Mouse (Mus musculus): ENCODE measurements at regions not wholly inside any gene's neighbourhood (a gene's known extent, or its start where the extent isn't known, plus 50 kb on each side); places are given as distances from the start of the nearest gene placed in this dataset.
A peak's percentile ranks its signal among the peaks of the same experiment; 100 is the strongest.

DNA sequence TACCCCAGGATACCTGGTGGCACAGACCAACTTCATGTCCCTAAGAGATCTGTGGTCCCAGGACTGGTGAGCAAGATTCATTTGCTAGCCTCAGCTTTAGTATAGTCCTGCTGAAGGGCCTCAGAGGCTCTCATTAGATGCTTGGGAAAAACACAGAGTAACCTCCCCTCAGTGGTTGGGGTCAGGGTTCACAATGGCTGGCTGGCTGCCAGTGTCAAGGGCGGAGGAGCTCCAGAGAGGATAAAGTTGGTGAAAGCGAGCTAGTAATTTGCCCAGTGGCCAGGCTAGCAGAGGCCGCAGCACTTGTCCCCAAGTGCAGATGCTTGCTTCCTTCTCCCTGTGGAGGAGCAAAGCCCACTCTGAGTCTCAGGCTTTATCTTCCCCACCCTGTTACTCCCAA is 203.8 kb upstream of the Prox1 start:
- no peaks in the 10 kb centered on the region for H3K36me3 ChIP-seq (ENCODE audit: control insufficient read depth, insufficient read depth, low read length)
- ATAC-seq (ENCODE audit: low FRiP score), result peak; percentile 34; the same call in 1 of the 2 replicates
- H3K4me2 ChIP-seq, result no peak overlapping the region
- 19% methylated on average over 3 of the region's 3 CpGs for WGBS
- peaks cover 17% of the 10 kb centered on the region for H3K4me1 ChIP-seq (ENCODE audit: control insufficient read depth, insufficient read depth, low read length)
- H3K4me3 ChIP-seq (ENCODE audit: low read depth, low read length), result no peak overlapping the region
- no peaks in the 10 kb centered on the region for H3K27me3 ChIP-seq (ENCODE audit: control insufficient read depth, insufficient read depth, low read length)
- H3K9ac ChIP-seq (ENCODE audit: low read length), result no peak overlapping the region
- H3K27ac ChIP-seq (ENCODE audit: low read depth, low read length), result peak overlapping the region; percentile 18; the same call in 1 of the 2 replicates
- peak; percentile 93 for DNase-seq (ENCODE audit: low spot score, missing footprints)
- no peaks in the 10 kb centered on the region for H3K9me3 ChIP-seq (ENCODE audit: control insufficient read depth, low read length)

DNA sequence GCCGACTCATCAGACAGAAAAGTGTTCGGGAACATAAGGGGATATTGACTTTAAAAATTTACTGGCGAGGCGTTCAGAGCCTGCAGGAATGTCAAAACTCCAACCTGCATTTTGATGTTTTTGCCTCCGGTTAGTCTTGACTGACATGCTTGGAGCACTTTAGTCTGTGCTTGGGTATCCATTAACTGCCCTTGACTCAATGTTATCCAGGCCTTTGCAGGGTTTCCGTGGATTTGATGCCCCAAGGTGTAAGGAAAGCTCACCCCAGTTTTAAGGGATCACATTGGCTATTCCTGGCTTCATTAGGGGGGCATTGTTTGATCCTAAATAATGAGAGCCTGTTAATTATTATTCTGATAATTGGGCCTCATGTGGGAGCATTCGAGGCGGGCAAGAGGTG is 196.1 kb upstream of the Prox1 start:
- Histone ChIP-seq H3K27ac (ENCODE audit: low read depth, low read length) (no peak overlapping the region), H3K36me3 (ENCODE audit: control insufficient read depth, insufficient read depth, low read length) (no peaks in the 10 kb centered on the region), H3K9ac (ENCODE audit: low read length) (no peak overlapping the region), H3K9me3 (ENCODE audit: control insufficient read depth, low read length) (no peaks in the 10 kb centered on the region), H3K4me1 (ENCODE audit: control insufficient read depth, insufficient read depth, low read length) (no peaks in the 10 kb centered on the region; the same call in 1 of the 2 replicates), H3K27me3 (ENCODE audit: control insufficient read depth, insufficient read depth, low read length) (no peaks in the 10 kb centered on the region), H3K4me3 (ENCODE audit: low read depth, low read length) (no peak overlapping the region), H3K4me2 (no peak overlapping the region)
- DNase-seq (ENCODE audit: low spot score, missing footprints) (no peak), ATAC-seq (ENCODE audit: low FRiP score) (no peak)
- WGBS, result 68% methylated on average over 8 of the region's 8 CpGs

- no peak overlapping the region for H3K27ac ChIP-seq (ENCODE audit: low read depth, low read length)
- H3K4me1 ChIP-seq (ENCODE audit: control insufficient read depth, insufficient read depth, low read length), result no peaks in the 10 kb centered on the region; the same call in 1 of the 2 replicates
- no peak for ATAC-seq (ENCODE audit: low FRiP score)
- H3K9ac ChIP-seq (ENCODE audit: low read length), result no peak overlapping the region
- no peaks in the 10 kb centered on the region for H3K36me3 ChIP-seq (ENCODE audit: control insufficient read depth, insufficient read depth, low read length)
- 90% methylated on average over 11 of the region's 11 CpGs for WGBS
- no peak for DNase-seq (ENCODE audit: low spot score, missing footprints)
- no peaks in the 10 kb centered on the region for H3K9me3 ChIP-seq (ENCODE audit: control insufficient read depth, low read length)
- no peaks in the 10 kb centered on the region for H3K27me3 ChIP-seq (ENCODE audit: control insufficient read depth, insufficient read depth, low read length)
- H3K4me2 ChIP-seq, result no peak overlapping the region
- H3K4me3 ChIP-seq (ENCODE audit: low read depth, low read length), result no peak overlapping the region
Measured at GRCm38 (mm10) chr1:190365126-190365525, 194.6 kb upstream of the Prox1 start.

GRCm38 (mm10) chr1:190360661-190361060 is 190.1 kb upstream of the Prox1 start:
- ATAC-seq (ENCODE audit: low FRiP score) (no peak), DNase-seq (ENCODE audit: low spot score, missing footprints) (no peak)
- Histone ChIP-seq H3K4me2 (no peak overlapping the region), H3K36me3 (ENCODE audit: control insufficient read depth, insufficient read depth, low read length) (no peaks in the 10 kb centered on the region), H3K9ac (ENCODE audit: low read length) (no peak overlapping the region), H3K27ac (ENCODE audit: low read depth, low read length) (no peak overlapping the region), H3K4me3 (ENCODE audit: low read depth, low read length) (no peak overlapping the region), H3K27me3 (ENCODE audit: control insufficient read depth, insufficient read depth, low read length) (no peaks in the 10 kb centered on the region), H3K9me3 (ENCODE audit: control insufficient read depth, low read length) (no peaks in the 10 kb centered on the region), H3K4me1 (ENCODE audit: control insufficient read depth, insufficient read depth, low read length) (no peaks in the 10 kb centered on the region)
- 92% methylated on average over 5 of the region's 5 CpGs for WGBS

DNA sequence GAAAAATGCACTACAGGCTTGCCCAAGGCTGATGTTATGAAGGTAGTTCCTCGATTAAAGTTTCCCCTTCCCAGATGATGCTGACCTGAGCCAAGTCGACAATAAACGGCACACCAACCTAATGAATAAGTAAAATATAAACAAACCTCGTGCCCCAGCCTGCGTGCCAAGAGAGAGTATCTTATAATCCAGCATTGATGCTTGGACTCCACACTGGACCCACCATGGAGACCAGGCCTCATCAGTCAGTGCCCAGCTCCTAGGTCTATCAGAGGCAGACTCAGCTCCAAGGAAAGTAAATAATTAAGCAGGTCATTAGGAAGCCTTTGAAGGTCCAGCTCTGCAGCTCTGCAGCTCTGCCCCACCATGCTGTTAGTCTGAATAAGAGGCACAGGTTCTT is 187.3 kb upstream of the Prox1 start:
- no peak overlapping the region for H3K4me2 ChIP-seq
- no peak overlapping the region for H3K27ac ChIP-seq (ENCODE audit: low read depth, low read length)
- ATAC-seq (ENCODE audit: low FRiP score) (no peak), DNase-seq (ENCODE audit: low spot score, missing footprints) (no peak)
- H3K27me3 ChIP-seq (ENCODE audit: control insufficient read depth, insufficient read depth, low read length), result no peaks in the 10 kb centered on the region
- no peak overlapping the region for H3K9ac ChIP-seq (ENCODE audit: low read length)
- no peak overlapping the region for H3K4me3 ChIP-seq (ENCODE audit: low read depth, low read length)
- WGBS, result 82% methylated on average over 5 of the region's 5 CpGs
- H3K4me1 ChIP-seq (ENCODE audit: control insufficient read depth, insufficient read depth, low read length), result 0 out of 2 replicates have a peak, but pooled peaks cover 4% of the 10 kb centered on the region
- no peaks in the 10 kb centered on the region for H3K9me3 ChIP-seq (ENCODE audit: control insufficient read depth, low read length)
- H3K36me3 ChIP-seq (ENCODE audit: control insufficient read depth, insufficient read depth, low read length), result no peaks in the 10 kb centered on the region

- ATAC-seq (ENCODE audit: low FRiP score), result no peak
- Histone ChIP-seq H3K4me3 (ENCODE audit: low read depth, low read length) (no peak overlapping the region), H3K9me3 (ENCODE audit: control insufficient read depth, low read length) (no peaks in the 10 kb centered on the region), H3K36me3 (ENCODE audit: control insufficient read depth, insufficient read depth, low read length) (no peaks in the 10 kb centered on the region), H3K9ac (ENCODE audit: low read length) (no peak overlapping the region), H3K4me2 (no peak overlapping the region), H3K27ac (ENCODE audit: low read depth, low read length) (no peak overlapping the region), H3K27me3 (ENCODE audit: control insufficient read depth, insufficient read depth, low read length) (no peaks in the 10 kb centered on the region), H3K4me1 (ENCODE audit: control insufficient read depth, insufficient read depth, low read length) (no peaks in the 10 kb centered on the region; the same call in 1 of the 2 replicates)
- 79% methylated on average over 5 of the region's 5 CpGs for WGBS
- DNase-seq (ENCODE audit: low spot score, missing footprints), result no peak
Measured at GRCm38 (mm10) chr1:190347610-190348009, 177.1 kb upstream of the Prox1 start.

GRCm38 (mm10) chr1:190340715-190341114 is 170.2 kb upstream of the Prox1 start:
- Histone ChIP-seq H3K36me3 (ENCODE audit: control insufficient read depth, insufficient read depth, low read length) (no peaks in the 10 kb centered on the region), H3K27me3 (ENCODE audit: control insufficient read depth, insufficient read depth, low read length) (no peaks in the 10 kb centered on the region)
- WGBS, result 88% methylated on average over 8 of the region's 8 CpGs

DNA sequence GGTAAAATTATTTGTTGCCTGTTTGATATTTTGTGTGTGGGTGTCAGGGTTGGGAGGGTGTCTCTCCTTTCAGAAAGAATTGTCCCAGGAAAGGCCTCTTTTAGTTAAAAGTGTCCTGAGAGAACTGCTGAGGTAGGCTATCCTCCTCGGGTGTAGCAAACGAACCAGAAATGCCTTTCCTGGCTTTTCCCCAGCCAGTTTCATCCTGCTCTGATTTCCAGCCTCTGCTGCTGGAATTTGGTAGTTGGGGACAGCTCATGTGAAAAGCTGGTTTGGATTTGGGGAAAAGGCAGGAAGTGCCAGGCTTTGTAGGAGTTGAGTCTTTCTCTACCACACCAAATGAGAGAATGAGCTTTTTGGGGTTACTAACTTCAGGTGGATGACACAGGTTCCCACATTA is 164.0 kb upstream of the Prox1 start:
- Histone ChIP-seq H3K4me1 (ENCODE audit: control insufficient read depth, insufficient read depth, low read length) (no peaks in the 10 kb centered on the region; the same call in 1 of the 2 replicates), H3K9ac (ENCODE audit: low read length) (no peak overlapping the region), H3K36me3 (ENCODE audit: control insufficient read depth, insufficient read depth, low read length) (no peaks in the 10 kb centered on the region), H3K9me3 (ENCODE audit: control insufficient read depth, low read length) (no peaks in the 10 kb centered on the region), H3K4me2 (no peak overlapping the region), H3K4me3 (ENCODE audit: low read depth, low read length) (no peak overlapping the region), H3K27me3 (ENCODE audit: control insufficient read depth, insufficient read depth, low read length) (no peaks in the 10 kb centered on the region), H3K27ac (ENCODE audit: low read depth, low read length) (no peak overlapping the region)
- DNase-seq (ENCODE audit: low spot score, missing footprints) (no peak), ATAC-seq (ENCODE audit: low FRiP score) (no peak)
- 79% methylated on average over 2 of the region's 2 CpGs for WGBS

More at GRCm38 (mm10) chr1:190340715-190341114, 170.2 kb upstream of the Prox1 start:
- H3K9ac ChIP-seq (ENCODE audit: low read length), result no peak overlapping the region
- DNase-seq (ENCODE audit: low spot score, missing footprints), result no peak
- H3K4me1 ChIP-seq (ENCODE audit: control insufficient read depth, insufficient read depth, low read length), result no peaks in the 10 kb centered on the region; the same call in 1 of the 2 replicates
- no peak overlapping the region for H3K4me3 ChIP-seq (ENCODE audit: low read depth, low read length)
- ATAC-seq (ENCODE audit: low FRiP score), result no peak
- H3K9me3 ChIP-seq (ENCODE audit: control insufficient read depth, low read length), result no peaks in the 10 kb centered on the region
- H3K27ac ChIP-seq (ENCODE audit: low read depth, low read length), result no peak overlapping the region
- no peak overlapping the region for H3K4me2 ChIP-seq

DNA sequence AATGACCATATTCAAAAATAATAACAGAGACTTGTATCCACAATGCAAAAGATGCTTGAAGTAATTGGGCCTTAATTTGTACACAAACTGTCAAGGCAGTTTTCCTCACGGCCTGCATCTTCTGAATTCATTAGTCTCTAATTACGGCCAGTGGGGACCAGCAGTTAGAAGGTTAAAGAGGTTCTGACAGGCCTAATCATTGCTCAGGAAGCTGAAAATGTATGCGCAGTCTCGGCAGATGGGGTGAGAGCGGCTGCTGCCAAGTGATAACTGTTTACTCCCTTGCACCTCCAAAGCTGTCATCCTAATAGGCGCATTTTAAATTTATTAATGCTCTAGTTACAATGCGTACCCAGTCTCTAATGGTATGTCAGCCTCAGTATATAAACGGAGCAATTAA is 163.5 kb upstream of the Prox1 start:
- DNase-seq (ENCODE audit: low spot score, missing footprints) (no peak), ATAC-seq (ENCODE audit: low FRiP score) (peak; percentile 54; the same call in 1 of the 2 replicates)
- Histone ChIP-seq H3K36me3 (ENCODE audit: control insufficient read depth, insufficient read depth, low read length) (no peaks in the 10 kb centered on the region), H3K9me3 (ENCODE audit: control insufficient read depth, low read length) (no peaks in the 10 kb centered on the region), H3K9ac (ENCODE audit: low read length) (no peak overlapping the region), H3K27ac (ENCODE audit: low read depth, low read length) (no peak overlapping the region), H3K4me3 (ENCODE audit: low read depth, low read length) (no peak overlapping the region), H3K27me3 (ENCODE audit: control insufficient read depth, insufficient read depth, low read length) (no peaks in the 10 kb centered on the region), H3K4me2 (no peak overlapping the region), H3K4me1 (ENCODE audit: control insufficient read depth, insufficient read depth, low read length) (no peaks in the 10 kb centered on the region; the same call in 1 of the 2 replicates)
- 65% methylated on average over 8 of the region's 8 CpGs for WGBS
